Mouse (Mus musculus) kidney, postnatal 25 days (tissue): ENCODE measurements around the gene Shisa6.

Experiments
- DNase-seq, 2 experiments: peaks; one replicate each; pipeline ENCODE4 v3.0.0; 2021; ENCODE audit warnings: mixed read lengths in 2 of 2

Gene Shisa6

DNA sequence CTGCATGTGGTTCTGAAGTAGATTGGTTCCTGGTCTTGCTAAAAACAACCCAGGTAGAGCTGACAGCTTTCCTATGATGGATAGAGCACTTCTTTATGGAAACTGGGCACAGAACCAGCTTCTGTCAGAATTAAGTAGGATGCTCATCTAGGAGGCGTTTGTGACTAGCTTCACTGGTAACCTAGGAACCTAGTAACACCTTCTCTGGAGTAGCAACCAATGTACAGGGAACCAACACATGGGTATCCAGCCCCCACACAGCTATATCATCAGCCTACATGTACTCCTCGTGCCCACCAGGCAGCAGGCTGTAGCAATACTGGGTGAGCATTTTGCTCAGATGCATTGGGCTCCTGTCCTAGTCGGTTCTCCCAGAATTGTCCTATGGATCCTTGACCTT lies 307.3 kb downstream of the Shisa6 start:
- DNase-seq: no peak

DNA sequence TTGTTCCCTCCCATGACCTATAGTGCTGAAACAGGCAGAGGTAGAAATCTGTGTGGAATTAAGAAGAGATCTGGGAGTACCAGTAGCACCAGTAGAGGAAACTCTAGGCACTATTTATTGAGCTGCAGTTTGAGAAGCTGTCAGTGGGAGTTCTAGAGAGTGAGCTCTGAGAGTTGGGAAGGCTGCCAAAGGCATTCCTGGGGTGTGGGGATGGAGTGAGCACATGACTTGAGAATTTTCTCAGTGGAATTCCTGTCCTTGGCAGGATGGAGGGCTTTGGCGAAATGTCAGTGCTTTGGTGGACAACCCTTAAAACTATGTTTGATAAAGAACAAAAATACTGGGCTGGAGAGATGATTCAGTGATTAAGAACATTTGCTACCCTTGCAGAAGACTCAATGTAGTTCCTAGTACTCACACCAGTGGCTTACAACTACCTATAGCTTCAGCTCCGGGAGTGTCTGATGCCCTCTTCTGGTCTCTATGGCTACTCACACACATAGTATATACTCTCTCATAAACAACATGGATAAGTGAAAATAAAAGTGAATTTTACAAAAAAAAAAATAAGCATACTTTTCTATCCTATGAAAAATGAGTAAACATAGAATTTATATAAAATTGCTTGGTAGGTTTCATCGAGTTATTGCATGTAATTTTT lies 337.0 kb downstream of the Shisa6 start:
- peak; percentile 79 to 80 for DNase-seq

- DNase-seq: no peak
Observed at GRCm38 (mm10) chr11:66188146-66188545, 337.6 kb downstream of the Shisa6 start.

DNA sequence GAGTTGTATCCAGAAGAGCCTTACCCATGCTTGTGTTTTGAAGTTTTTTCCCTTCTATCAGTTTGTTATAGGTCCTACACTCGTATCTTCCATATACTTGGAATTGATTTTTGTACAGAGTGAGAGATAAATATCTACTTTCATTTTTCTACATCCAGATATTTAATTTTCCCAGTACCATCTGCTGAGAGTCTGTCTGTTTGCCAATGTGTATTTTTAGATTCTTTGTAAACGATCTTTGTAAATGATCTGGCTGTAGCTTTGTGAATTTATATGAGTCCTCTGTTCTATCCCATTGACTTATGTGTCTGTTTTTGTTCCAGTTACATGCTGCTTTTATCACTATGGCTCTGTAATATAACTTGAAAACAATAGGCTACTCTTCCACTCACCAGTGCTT lies 348.0 kb downstream of the Shisa6 start:
- no peak for DNase-seq

DNA sequence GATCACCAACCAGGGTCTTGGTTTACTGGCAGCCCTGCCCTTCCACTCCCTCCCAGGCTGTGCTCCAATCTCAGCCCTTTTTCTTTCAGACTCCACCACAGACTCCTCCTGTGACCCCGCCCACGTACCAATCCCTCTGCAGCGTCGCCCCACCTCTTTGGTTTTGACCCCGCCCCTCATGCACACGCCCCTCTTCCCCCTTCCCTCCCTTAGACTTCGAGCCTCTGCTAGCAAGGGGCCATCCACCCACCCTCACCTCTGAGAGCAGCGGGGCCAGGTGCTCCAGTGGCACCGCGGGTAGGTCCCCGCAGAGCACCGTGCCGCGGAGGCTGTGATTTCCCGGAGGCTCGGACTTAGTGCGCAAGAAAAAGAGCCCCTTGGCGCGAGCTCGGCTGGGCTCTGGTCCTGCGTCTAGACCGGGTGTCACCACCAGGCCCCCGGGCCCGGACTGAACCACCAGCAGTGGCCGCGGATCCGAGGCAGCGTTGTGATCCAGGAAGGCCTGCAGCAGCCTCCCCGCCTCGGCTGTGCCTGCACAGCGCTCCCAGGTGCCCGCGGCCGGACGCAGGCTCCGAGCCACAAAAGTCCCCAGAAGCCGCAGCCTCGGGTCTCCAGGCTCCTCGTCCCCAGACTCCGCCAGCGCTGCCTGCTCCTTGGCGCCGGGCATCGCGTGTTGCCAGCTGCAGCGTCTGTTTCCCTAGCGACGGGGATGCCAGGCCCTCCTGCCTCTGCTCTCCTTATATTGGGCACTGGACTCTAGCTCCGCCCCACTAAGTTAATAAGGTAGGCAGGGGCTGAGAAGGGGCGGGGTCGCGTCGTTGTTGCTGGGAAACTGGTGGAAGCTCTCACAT lies 357.7 kb downstream of the Shisa6 start, which contains the start of gene Dnah9:
Dnah9 (minus strand) TSS at position 751 of the 851 bp plus-strand sequence.
- DNase-seq: peak; percentile 83 to 90

GRCm38 (mm10) chr11:66164022-66164421 lies 361.7 kb downstream of the Shisa6 start:
- no peak for DNase-seq
